Mouse (Mus musculus) c-Kit-positive CD71-negative TER-119-negative erythroid progenitor cells, embryonic 14.5 days (primary cell): ENCODE measurements around the gene Ralb.
A peak's percentile ranks its signal among the peaks of the same experiment; 100 is the strongest.

ENCODE experiments used
- DNase-seq: peaks from one replicate; pipeline ENCODE4 v3.0.0-alpha.2; 2013; ENCODE audit warnings: low read depth

Gene Ralb

GRCm38 (mm10) chr1:119492505-119492904, 12.1 kb downstream of the Ralb start:
- no peak for DNase-seq

GRCm38 (mm10) chr1:119492097-119492496, 12.5 kb downstream of the Ralb start:
- no peak for DNase-seq

GRCm38 (mm10) chr1:119490765-119491164, 13.8 kb downstream of the Ralb start:
- no peak for DNase-seq

- no peak for DNase-seq
These were observed 16.5 kb downstream of the Ralb start for GRCm38 (mm10) chr1:119487917-119488590.

- DNase-seq = no peak
These were observed 18.8 kb downstream of the Ralb start for GRCm38 (mm10) chr1:119485825-119486224.

GRCm38 (mm10) chr1:119484457-119484856, 20.1 kb downstream of the Ralb start:
- DNase-seq = no peak

GRCm38 (mm10) chr1:119482891-119483290, 21.7 kb downstream of the Ralb start:
- DNase-seq = no peak

GRCm38 (mm10) chr1:119481205-119481932, 23.2 kb downstream of the Ralb start:
- DNase-seq = no peak

GRCm38 (mm10) chr1:119480678-119481077, 23.9 kb downstream of the Ralb start:
- DNase-seq = no peak

GRCm38 (mm10) chr1:119479641-119480040, 25.0 kb downstream of the Ralb start:
- no peak for DNase-seq

GRCm38 (mm10) chr1:119476905-119477353, 27.7 kb downstream of the Ralb start:
- DNase-seq = no peak

GRCm38 (mm10) chr1:119474671-119475070, 29.9 kb downstream of the Ralb start:
- DNase-seq = no peak

GRCm38 (mm10) chr1:119472648-119473047, 31.9 kb downstream of the Ralb start:
- DNase-seq = no peak

- no peak for DNase-seq
These were observed 32.7 kb downstream of the Ralb start for GRCm38 (mm10) chr1:119471793-119472396.

- DNase-seq = peak; percentile 62
These were observed 41.2 kb downstream of the Ralb start for GRCm38 (mm10) chr1:119463386-119463785.

- DNase-seq = no peak
These were observed 44.5 kb downstream of the Ralb start for GRCm38 (mm10) chr1:119460062-119460461.

- peak; percentile 47 for DNase-seq
These were observed 46.5 kb downstream of the Ralb start for GRCm38 (mm10) chr1:119457993-119458605.

GRCm38 (mm10) chr1:119457528-119457855, 47.1 kb downstream of the Ralb start:
- no peak for DNase-seq

GRCm38 (mm10) chr1:119456671-119457527, 47.7 kb downstream of the Ralb start:
- DNase-seq = no peak

- DNase-seq = no peak
These were observed 50.9 kb downstream of the Ralb start for GRCm38 (mm10) chr1:119453731-119454130.

GRCm38 (mm10) chr1:119451417-119451816, 53.2 kb downstream of the Ralb start:
- no peak for DNase-seq
